In genomic region chr12:21507080-21507479, GRCm38 (mm10) we compare ENCODE assay signal across 25 mouse cellular contexts.
"Had no signal": no experiment of that assay in that cellular context is flagged by ENCODE, and none has a peak within 500 bp of the region (broad histone marks: within the 10 kb centered on the region; RNA-seq: fewer than 3 reads in every experiment).

No protein-coding gene starts in this region.

- H3K9ac ChIP-seq: heart, embryonic 12.5 days; hindbrain, embryonic 12.5 days; hindbrain, embryonic 14.5 days; intestine, embryonic 15.5 days; limb, embryonic 12.5 days had no signal

- H3K27me3 ChIP-seq: heart, embryonic 12.5 days; hindbrain, embryonic 12.5 days; intestine, embryonic 15.5 days; limb, embryonic 12.5 days had no signal

- H3K27ac ChIP-seq: gastrocnemius, adult 2 months; heart, embryonic 10.5 days; hindbrain, embryonic 10.5 days; hindbrain, embryonic 12.5 days; hindbrain, embryonic 14.5 days; intestine, embryonic 15.5 days; left cerebral cortex, adult 2 months; limb, embryonic 10.5 days; limb, embryonic 12.5 days had no signal

- DNase-seq: gastrocnemius, adult 2 months; gastrocnemius, postnatal 10 days; gastrocnemius, postnatal 25 days; heart, adult 18-20 months; heart, postnatal 10 days; heart, postnatal 4 days; kidney, adult 18-20 months; kidney, adult 8-10 months; kidney, postnatal 10 days; kidney, postnatal 25 days; kidney, postnatal 4 days; layer of hippocampus, adult 9-11 months; liver had no signal

- H3K36me3 ChIP-seq: heart, embryonic 10.5 days; heart, embryonic 12.5 days; hindbrain, embryonic 10.5 days; hindbrain, embryonic 12.5 days; intestine, embryonic 15.5 days; limb, embryonic 10.5 days; limb, embryonic 12.5 days had no signal

- H3K4me1 ChIP-seq: intestine, embryonic 15.5 days; limb, embryonic 10.5 days; limb, embryonic 12.5 days had no signal

- H3K4me3 ChIP-seq: gastrocnemius, adult 2 months; heart, embryonic 10.5 days; heart, embryonic 12.5 days; hindbrain, embryonic 10.5 days; hindbrain, embryonic 12.5 days; intestine, embryonic 15.5 days; left cerebral cortex, adult 2 months; limb, embryonic 10.5 days; limb, embryonic 12.5 days had no signal

- H3K9me3 ChIP-seq: heart, embryonic 10.5 days; heart, embryonic 12.5 days; hindbrain, embryonic 12.5 days; intestine, embryonic 15.5 days; limb, embryonic 10.5 days; limb, embryonic 12.5 days had no signal

- ATAC-seq: hindbrain, embryonic 16.5 days; inflammation-experienced regulatory T-cells, adult 6 months; intestine, embryonic 15.5 days; intestine, postnatal 0 days had no signal

- H3K4me2 ChIP-seq: heart, embryonic 12.5 days; hindbrain, embryonic 12.5 days; hindbrain, embryonic 14.5 days; intestine, embryonic 15.5 days; limb, embryonic 12.5 days had no signal
